Mouse (Mus musculus): ENCODE results near the gene Meis2. TPM values are rescaled to one million over a fixed set of nuclear protein-coding genes. Genes with fewer than 3 reads are reported as not detected.

Meis2 gene
- polyA plus RNA-seq, 1 experiment from 2014 or later, result 79.0 TPM

DNA sequence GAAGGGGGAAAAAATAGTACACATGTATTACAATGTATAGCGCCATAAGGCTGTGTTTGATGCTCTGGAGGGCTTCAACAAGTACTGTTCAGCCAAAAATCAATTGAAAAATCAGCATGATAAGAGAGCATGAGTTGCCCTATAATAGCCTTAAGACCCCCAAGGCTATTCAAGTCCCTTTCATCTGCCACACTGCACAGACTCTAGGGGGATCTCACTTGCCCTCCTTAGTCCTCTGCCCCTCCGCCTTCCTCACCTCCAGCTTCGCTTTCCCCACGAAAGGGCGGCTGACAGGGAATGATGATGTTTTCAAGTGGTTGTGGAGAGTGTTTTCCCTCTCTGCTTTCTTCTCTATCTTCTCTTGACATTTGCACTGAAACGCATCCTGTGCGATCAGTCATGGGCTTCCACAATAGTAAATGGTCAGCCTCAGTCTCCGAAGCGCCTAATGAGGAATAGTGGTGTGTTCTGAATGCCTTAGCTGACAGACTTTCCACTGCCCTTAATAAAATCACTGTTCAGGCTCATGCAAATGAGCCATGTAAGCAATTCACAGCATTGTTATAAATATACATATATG, 23.9 kb downstream of the Meis2 start:
- Histone ChIP-seq H3K9me3 (no peaks in the 10 kb centered on the region), H3K36me3 (peaks cover 3% of the 10 kb centered on the region), H3K27me3 (no peaks in the 10 kb centered on the region), H3K9ac (replicated peaks) (no peak overlapping the region), H3K27ac (peak overlapping the region; percentile 2; the same call in 1 of the 2 replicates), H3K4me2 (replicated peaks) (peak overlapping the region; percentile 21; the same call in 1 of the 2 replicates), H3K4me1 (replicated peaks) (peaks cover 37% of the 10 kb centered on the region), H3K4me3 (replicated peaks) (no peak overlapping the region)
- peak; percentile 74 for ATAC-seq
- 57% methylated on average over 9 of the region's 9 CpGs for WGBS

DNA sequence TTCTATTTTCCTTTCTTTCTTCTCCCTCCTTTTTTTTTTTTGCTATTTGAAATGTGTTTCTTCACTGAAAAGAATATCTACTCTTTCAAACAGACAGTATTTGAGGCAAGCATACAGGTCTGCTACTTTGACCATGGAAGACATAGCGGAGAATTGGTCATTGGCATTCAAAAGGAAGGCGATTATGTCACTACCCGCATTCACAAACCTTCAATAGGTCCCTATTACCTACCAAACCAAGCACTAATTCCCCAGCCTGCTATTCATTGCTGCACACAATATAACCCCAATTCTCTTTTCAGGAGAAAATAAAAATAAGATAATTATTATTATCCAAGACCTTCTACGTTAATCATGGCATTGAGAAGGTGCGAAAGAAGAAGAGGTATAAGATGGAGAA, 30.3 kb downstream of the Meis2 start:
- Histone ChIP-seq H3K36me3 (peaks cover 13% of the 10 kb centered on the region), H3K9ac (replicated peaks) (no peak overlapping the region), H3K4me2 (replicated peaks) (no peak overlapping the region), H3K27me3 (no peaks in the 10 kb centered on the region), H3K4me3 (replicated peaks) (no peak overlapping the region), H3K9me3 (no peaks in the 10 kb centered on the region), H3K4me1 (replicated peaks) (no peaks in the 10 kb centered on the region), H3K27ac (no peak overlapping the region)
- no peak for ATAC-seq
- WGBS, result 81% methylated on average over 5 of the region's 5 CpGs

GRCm38 (mm10) chr2:116028127-116028526, 37.5 kb downstream of the Meis2 start:
- H3K4me3 ChIP-seq (replicated peaks), result no peak overlapping the region
- peaks cover 15% of the 10 kb centered on the region for H3K36me3 ChIP-seq
- H3K9ac ChIP-seq (replicated peaks), result no peak overlapping the region
- H3K4me1 ChIP-seq (replicated peaks), result no peaks in the 10 kb centered on the region
- no peak overlapping the region for H3K27ac ChIP-seq
- H3K27me3 ChIP-seq, result no peaks in the 10 kb centered on the region
- no peak for ATAC-seq
- H3K4me2 ChIP-seq (replicated peaks), result no peak overlapping the region
- 71% methylated on average over 3 of the region's 3 CpGs for WGBS
- H3K9me3 ChIP-seq, result no peaks in the 10 kb centered on the region

DNA sequence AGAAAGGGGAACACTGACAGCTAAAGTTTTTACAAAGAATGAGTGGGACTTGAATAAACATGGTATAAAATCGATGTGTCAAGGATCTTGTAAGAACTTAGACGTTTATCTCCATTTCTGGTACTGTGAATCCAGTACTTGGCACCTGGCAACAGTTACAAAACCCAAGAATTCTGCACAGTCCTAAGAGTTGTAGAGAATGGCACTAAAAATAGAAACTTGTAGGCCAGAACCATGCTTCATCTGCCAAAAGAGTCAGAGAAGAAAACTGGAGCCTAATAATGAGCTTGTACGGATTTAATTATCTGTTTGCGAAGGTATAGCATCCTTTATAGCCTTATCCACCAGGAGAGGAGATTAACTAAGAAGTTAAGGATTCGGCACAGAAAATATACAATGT, 42.8 kb downstream of the Meis2 start:
- Histone ChIP-seq H3K4me2 (replicated peaks) (no peak overlapping the region), H3K9ac (replicated peaks) (no peak overlapping the region), H3K9me3 (no peaks in the 10 kb centered on the region), H3K27ac (no peak overlapping the region), H3K4me3 (replicated peaks) (no peak overlapping the region), H3K4me1 (replicated peaks) (peaks cover 36% of the 10 kb centered on the region), H3K36me3 (peaks cover 3% of the 10 kb centered on the region; the same call in 1 of the 2 replicates), H3K27me3 (no peaks in the 10 kb centered on the region; the same call in 1 of the 2 replicates)
- WGBS, result 83% methylated on average over 5 of the region's 5 CpGs
- ATAC-seq, result no peak

- peaks cover 3% of the 10 kb centered on the region; the same call in 1 of the 2 replicates for H3K36me3 ChIP-seq
- no peaks in the 10 kb centered on the region for H3K9me3 ChIP-seq
- no peak overlapping the region for H3K4me2 ChIP-seq (replicated peaks)
- WGBS, result 73% methylated on average over 4 of the region's 4 CpGs
- peaks cover 36% of the 10 kb centered on the region for H3K4me1 ChIP-seq (replicated peaks)
- peak overlapping the region; percentile 88; the same call in 1 of the 2 replicates for H3K27ac ChIP-seq
- H3K4me3 ChIP-seq (replicated peaks), result no peak overlapping the region
- no peak overlapping the region for H3K9ac ChIP-seq (replicated peaks)
- ATAC-seq, result no peak
- H3K27me3 ChIP-seq, result peaks cover 9% of the 10 kb centered on the region
Measured at GRCm38 (mm10) chr2:116021931-116022330, 43.7 kb downstream of the Meis2 start.

DNA sequence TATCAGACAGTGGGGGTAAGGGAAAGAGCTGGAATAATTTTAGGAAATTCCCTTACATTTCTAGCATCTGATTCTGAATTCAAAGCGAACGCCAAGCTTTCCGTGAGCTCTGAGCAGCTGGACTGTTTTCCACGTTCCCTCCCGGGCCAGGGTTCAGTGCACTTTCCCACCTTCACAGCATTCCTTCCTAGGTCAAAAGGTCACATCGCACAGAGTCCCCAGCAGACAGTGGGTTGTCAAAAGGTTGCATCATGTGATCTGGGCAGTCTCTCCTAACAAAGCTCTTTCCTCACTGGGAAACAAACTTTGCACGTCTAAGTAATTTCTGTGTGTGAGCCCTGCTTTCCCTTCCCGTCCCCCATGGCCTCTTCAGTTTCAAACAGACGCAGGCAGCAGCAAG, 44.6 kb downstream of the Meis2 start:
- no peak overlapping the region for H3K4me3 ChIP-seq (replicated peaks)
- H3K4me2 ChIP-seq (replicated peaks), result peak overlapping the region; percentile 43
- peak overlapping the region; percentile 88 for H3K27ac ChIP-seq
- H3K27me3 ChIP-seq, result peaks cover 9% of the 10 kb centered on the region
- no peak; the same call in 1 of the 2 replicates for ATAC-seq
- no peaks in the 10 kb centered on the region; the same call in 1 of the 2 replicates for H3K36me3 ChIP-seq
- H3K4me1 ChIP-seq (replicated peaks), result peaks cover 36% of the 10 kb centered on the region
- WGBS, result 3% methylated on average over 9 of the region's 9 CpGs
- no peaks in the 10 kb centered on the region for H3K9me3 ChIP-seq
- peak overlapping the region; percentile 56; the same call in 1 of the 2 replicates for H3K9ac ChIP-seq (replicated peaks)

DNA sequence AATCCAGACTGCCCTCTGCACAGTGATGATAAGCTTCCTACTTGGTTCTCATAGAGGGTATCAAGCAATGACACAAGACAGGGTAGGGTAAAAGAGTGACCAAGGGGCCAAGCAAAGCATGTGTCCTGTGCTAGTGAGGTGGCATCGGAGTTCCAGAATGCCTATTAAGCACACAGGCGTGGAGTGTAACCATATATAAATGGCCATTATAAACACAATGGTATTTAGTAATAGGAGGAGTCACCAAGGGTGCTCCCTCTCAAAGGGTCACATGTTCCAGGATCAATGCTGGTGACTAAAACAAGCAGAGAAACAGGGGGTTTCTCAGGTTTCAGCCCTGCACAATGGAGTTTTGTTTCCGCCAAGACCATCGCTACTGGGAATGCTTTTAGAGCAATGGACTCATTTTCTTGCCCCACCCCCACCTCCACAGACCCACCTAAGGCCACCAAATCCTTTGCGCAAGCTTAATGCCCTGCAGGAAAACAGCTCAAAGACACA, 45.1 kb downstream of the Meis2 start:
- H3K9ac ChIP-seq (replicated peaks), result peak overlapping the region; percentile 56
- H3K27me3 ChIP-seq, result peaks cover 11% of the 10 kb centered on the region
- peak; percentile 77 for ATAC-seq
- no peaks in the 10 kb centered on the region; the same call in 1 of the 2 replicates for H3K36me3 ChIP-seq
- 0 out of 2 replicates have a peak overlapping the region, but pooled peaks have one; percentile 8 for H3K4me3 ChIP-seq (replicated peaks)
- H3K9me3 ChIP-seq, result no peaks in the 10 kb centered on the region
- peaks cover 36% of the 10 kb centered on the region for H3K4me1 ChIP-seq (replicated peaks)
- H3K4me2 ChIP-seq (replicated peaks), result peak overlapping the region; percentile 43
- WGBS, result 3% methylated on average over 5 of the region's 5 CpGs
- peak overlapping the region; percentile 88 for H3K27ac ChIP-seq

DNA sequence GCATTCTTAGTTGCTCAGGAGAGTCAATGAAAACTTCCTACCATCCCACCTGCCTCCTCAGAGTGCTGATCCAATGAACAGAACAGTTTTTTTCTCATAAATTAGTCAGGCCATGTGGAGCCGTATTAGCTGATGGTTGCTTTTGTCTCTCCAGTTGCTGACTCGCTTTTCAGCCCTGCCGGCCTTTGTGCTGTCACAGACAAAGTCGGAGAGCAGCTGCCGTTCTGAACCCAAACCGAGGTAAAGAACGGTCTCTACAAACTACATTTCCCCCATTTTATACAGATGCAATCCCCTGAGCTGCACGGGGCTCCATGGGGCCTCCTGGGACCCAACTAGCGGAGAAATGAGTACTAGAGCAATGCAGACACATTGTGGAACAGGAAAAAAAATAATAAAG, 45.7 kb downstream of the Meis2 start:
- Histone ChIP-seq H3K4me2 (replicated peaks) (peak overlapping the region; percentile 43), H3K4me3 (replicated peaks) (0 out of 2 replicates have a peak overlapping the region, but pooled peaks have one; percentile 8), H3K9ac (replicated peaks) (peak overlapping the region; percentile 56), H3K36me3 (no peaks in the 10 kb centered on the region; the same call in 1 of the 2 replicates), H3K27me3 (peaks cover 13% of the 10 kb centered on the region), H3K27ac (peak overlapping the region; percentile 88), H3K4me1 (replicated peaks) (peaks cover 36% of the 10 kb centered on the region), H3K9me3 (no peaks in the 10 kb centered on the region)
- peak; percentile 73 for ATAC-seq
- 5% methylated on average over 9 of the region's 9 CpGs for WGBS

GRCm38 (mm10) chr2:116019466-116019794, 46.2 kb downstream of the Meis2 start:
- Histone ChIP-seq H3K27me3 (peaks cover 13% of the 10 kb centered on the region), H3K4me2 (replicated peaks) (peak overlapping the region; percentile 43), H3K4me1 (replicated peaks) (peaks cover 36% of the 10 kb centered on the region), H3K27ac (peak overlapping the region; percentile 88), H3K36me3 (no peaks in the 10 kb centered on the region; the same call in 1 of the 2 replicates), H3K9ac (replicated peaks) (peak overlapping the region; percentile 56), H3K4me3 (replicated peaks) (no peak overlapping the region), H3K9me3 (no peaks in the 10 kb centered on the region)
- peak; percentile 26; the same call in 1 of the 2 replicates for ATAC-seq
- 12% methylated on average over 6 of the region's 6 CpGs for WGBS

DNA sequence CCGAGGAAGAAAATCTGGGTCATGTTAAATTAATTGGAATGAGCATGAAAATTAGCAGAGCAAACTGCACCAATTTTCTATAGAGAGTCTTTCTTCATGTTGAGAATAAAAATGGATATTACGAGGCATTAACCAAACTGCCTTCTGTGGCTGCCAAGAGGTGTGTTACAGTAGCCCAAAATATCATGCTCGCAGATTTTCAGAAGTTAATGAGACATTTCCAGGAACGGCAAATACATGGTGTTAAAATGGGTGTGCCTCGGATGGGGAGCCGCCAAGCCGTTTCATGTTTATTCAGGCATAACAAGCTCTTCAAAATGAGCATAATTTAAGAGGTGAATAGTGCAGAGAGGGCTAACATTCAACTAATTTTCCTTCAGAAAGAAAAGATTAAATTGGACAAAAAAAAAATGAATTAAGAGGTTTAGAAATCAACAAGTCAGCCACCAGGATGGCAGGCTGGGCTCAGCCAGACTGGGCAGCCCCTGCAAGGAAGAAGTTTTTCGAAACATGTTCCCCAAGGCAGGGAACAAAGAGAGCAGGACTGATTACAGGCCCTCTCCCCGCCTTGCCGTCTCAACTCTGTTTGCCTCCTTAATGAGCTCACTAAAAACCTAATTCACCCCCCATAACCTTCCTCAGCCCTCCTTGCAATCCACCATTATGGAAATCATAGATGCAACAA, 46.7 kb downstream of the Meis2 start:
- Histone ChIP-seq H3K36me3 (no peaks in the 10 kb centered on the region; the same call in 1 of the 2 replicates), H3K27me3 (peaks cover 13% of the 10 kb centered on the region), H3K4me2 (replicated peaks) (peak overlapping the region; percentile 43), H3K9ac (replicated peaks) (peak overlapping the region; percentile 56), H3K9me3 (no peaks in the 10 kb centered on the region), H3K27ac (peak overlapping the region; percentile 88), H3K4me3 (replicated peaks) (no peak overlapping the region), H3K4me1 (replicated peaks) (peaks cover 36% of the 10 kb centered on the region)
- peak; percentile 17; the same call in 1 of the 2 replicates for ATAC-seq
- WGBS, result 19% methylated on average over 10 of the region's 10 CpGs

DNA sequence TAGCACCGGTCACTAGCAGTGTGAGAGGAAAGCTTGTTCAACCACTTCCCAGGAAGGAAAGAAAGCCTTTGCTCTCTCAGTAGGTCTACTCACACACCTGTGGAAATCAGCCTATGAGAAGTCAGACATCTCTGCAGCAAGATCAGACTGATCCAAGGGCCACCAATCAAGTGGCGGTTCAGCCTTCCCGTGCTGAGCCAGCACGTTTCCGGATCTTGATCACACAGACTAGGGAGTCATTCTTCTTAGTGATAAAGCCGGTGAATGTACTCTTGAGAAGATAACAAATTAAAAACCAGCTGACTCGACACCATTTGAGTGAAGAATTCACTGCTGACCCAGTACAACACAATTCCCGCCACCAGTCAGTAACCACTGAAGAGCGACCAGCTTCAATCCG, 50.1 kb downstream of the Meis2 start:
- no peaks in the 10 kb centered on the region for H3K36me3 ChIP-seq
- H3K4me2 ChIP-seq (replicated peaks), result no peak overlapping the region
- no peak overlapping the region for H3K4me3 ChIP-seq (replicated peaks)
- peaks cover 25% of the 10 kb centered on the region for H3K4me1 ChIP-seq (replicated peaks)
- H3K9me3 ChIP-seq, result no peaks in the 10 kb centered on the region
- no peak for ATAC-seq
- peaks cover 20% of the 10 kb centered on the region for H3K27me3 ChIP-seq
- WGBS, result 70% methylated on average over 10 of the region's 10 CpGs
- no peak overlapping the region for H3K27ac ChIP-seq
- no peak overlapping the region for H3K9ac ChIP-seq (replicated peaks)

DNA sequence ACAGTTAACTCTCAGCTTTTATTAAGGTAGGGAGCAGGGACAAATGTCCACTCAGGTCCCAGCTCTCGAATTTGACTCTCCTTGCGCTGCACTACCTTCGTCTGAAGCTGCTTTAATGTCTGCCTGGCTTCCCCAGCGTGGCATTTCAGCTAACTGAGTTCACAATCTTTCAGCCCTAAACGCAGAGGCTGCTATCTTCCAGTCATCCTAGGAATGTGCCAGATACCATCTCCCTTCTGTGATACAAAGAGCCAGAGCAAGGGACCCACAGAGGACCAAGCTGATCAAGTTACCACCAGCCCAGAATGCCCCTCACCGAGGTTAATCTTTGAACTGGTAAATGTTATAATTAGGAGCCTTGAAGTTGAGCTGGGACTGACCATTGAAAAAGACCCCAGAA, 55.2 kb downstream of the Meis2 start:
- Histone ChIP-seq H3K9ac (replicated peaks) (no peak overlapping the region), H3K36me3 (no peaks in the 10 kb centered on the region), H3K27ac (peak overlapping the region; percentile 87), H3K4me3 (replicated peaks) (no peak overlapping the region), H3K27me3 (peaks cover 42% of the 10 kb centered on the region), H3K9me3 (no peaks in the 10 kb centered on the region), H3K4me1 (replicated peaks) (peaks cover 28% of the 10 kb centered on the region), H3K4me2 (replicated peaks) (no peak overlapping the region)
- no peak for ATAC-seq
- WGBS, result 10% methylated on average over 6 of the region's 6 CpGs

Measured in midbrain, embryonic 13.5 days (tissue).